Mouse (Mus musculus): ENCODE data around the gene D11Wsu47e.

Gene D11Wsu47e

GRCm38 (mm10) chr11:113703758-113704157 lies 19.5 kb downstream of the D11Wsu47e start:
- in situ Hi-C loops (cut with MboI, MseI) = loop anchor here (5.0 kb wide), 1 partner anchor 109 kb away; no protein-coding TSS in a partner anchor

GRCm38 (mm10) chr11:113705966-113706652 lies 21.9 kb downstream of the D11Wsu47e start:
- in situ Hi-C loops (cut with MboI, MseI) = loop anchor here (5.0 kb wide), 1 partner anchor 41 kb away; no protein-coding TSS in a partner anchor

- in situ Hi-C loops (cut with MboI, MseI) = loop anchor here (5.0 kb wide), 1 partner anchor 39 kb away; no protein-coding TSS in a partner anchor
These were observed 24.5 kb downstream of the D11Wsu47e start for GRCm38 (mm10) chr11:113708629-113709213.

- in situ Hi-C loops (cut with MboI, MseI) = loop anchor here (5.0 kb wide), 1 partner anchor 38 kb away; no protein-coding TSS in a partner anchor
These were observed 25.1 kb downstream of the D11Wsu47e start for GRCm38 (mm10) chr11:113709272-113709671.

- in situ Hi-C loops (cut with MboI, MseI) = loop anchor here (5.0 kb wide), 2 partner anchors 38 to 1163 kb away; no protein-coding TSS in a partner anchor
These were observed 25.6 kb downstream of the D11Wsu47e start, which contains the start of gene Cpsf4l for GRCm38 (mm10) chr11:113709731-113710256. Gene Cpsf4l, minus strand, starts transcription at chr11:113710017.

- in situ Hi-C loops (cut with MboI, MseI) = loop anchor here (5.0 kb wide), 1 partner anchor 1162 kb away; no protein-coding TSS in a partner anchor
These were observed 26.1 kb downstream of the D11Wsu47e start for GRCm38 (mm10) chr11:113710257-113710777.

GRCm38 (mm10) chr11:113711061-113711460 lies 26.8 kb downstream of the D11Wsu47e start:
- in situ Hi-C loops (cut with MboI, MseI) = loop anchor here (5.0 kb wide), 1 partner anchor 1161 kb away; no protein-coding TSS in a partner anchor

- in situ Hi-C loops (cut with MboI, MseI) = no loop called here
These were observed 31.0 kb downstream of the D11Wsu47e start for GRCm38 (mm10) chr11:113715078-113715674.

GRCm38 (mm10) chr11:113716132-113716531 lies 31.9 kb downstream of the D11Wsu47e start:
- in situ Hi-C loops (cut with MboI, MseI) = no loop called here

- in situ Hi-C loops (cut with MboI, MseI) = no loop called here
These were observed 33.7 kb downstream of the D11Wsu47e start for GRCm38 (mm10) chr11:113717767-113718424.

GRCm38 (mm10) chr11:113722405-113723090 lies 38.3 kb downstream of the D11Wsu47e start:
- in situ Hi-C loops (cut with MboI, MseI) = no loop called here

- in situ Hi-C loops (cut with MboI, MseI) = no loop called here
These were observed 41.2 kb downstream of the D11Wsu47e start for GRCm38 (mm10) chr11:113725235-113726048.

- in situ Hi-C loops (cut with MboI, MseI) = no loop called here
These were observed 43.0 kb downstream of the D11Wsu47e start for GRCm38 (mm10) chr11:113726994-113727888.

GRCm38 (mm10) chr11:113727992-113728391 lies 43.8 kb downstream of the D11Wsu47e start:
- in situ Hi-C loops (cut with MboI, MseI) = no loop called here

- in situ Hi-C loops (cut with MboI, MseI) = no loop called here
These were observed 45.0 kb downstream of the D11Wsu47e start for GRCm38 (mm10) chr11:113729239-113729638.

GRCm38 (mm10) chr11:113729917-113730316 lies 45.7 kb downstream of the D11Wsu47e start:
- in situ Hi-C loops (cut with MboI, MseI) = no loop called here

GRCm38 (mm10) chr11:113730879-113731278 lies 46.7 kb downstream of the D11Wsu47e start:
- in situ Hi-C loops (cut with MboI, MseI) = no loop called here

- in situ Hi-C loops (cut with MboI, MseI) = no loop called here
These were observed 47.9 kb downstream of the D11Wsu47e start for GRCm38 (mm10) chr11:113731945-113732612.

All from regulatory T cell (primary cell).